Mouse (Mus musculus) liver, adult 2 months (tissue): ENCODE data around the gene Ahctf1.

Experiments
- CTCF ChIP-seq: fragments of 200-500 bp; IDR thresholded peaks from 2 replicates; pipeline ENCODE4 v1.5.1; 2011; ENCODE audit warnings: low read depth, low read length, control low read depth
- POLR2A ChIP-seq: fragments of 200-500 bp; IDR thresholded peaks from 2 replicates; pipeline ENCODE4 v1.6.1; 2011; ENCODE audit warnings: low read length, control low read depth; ENCODE audit not compliant: insufficient read depth; ENCODE audit errors: extremely low read depth

DNA sequence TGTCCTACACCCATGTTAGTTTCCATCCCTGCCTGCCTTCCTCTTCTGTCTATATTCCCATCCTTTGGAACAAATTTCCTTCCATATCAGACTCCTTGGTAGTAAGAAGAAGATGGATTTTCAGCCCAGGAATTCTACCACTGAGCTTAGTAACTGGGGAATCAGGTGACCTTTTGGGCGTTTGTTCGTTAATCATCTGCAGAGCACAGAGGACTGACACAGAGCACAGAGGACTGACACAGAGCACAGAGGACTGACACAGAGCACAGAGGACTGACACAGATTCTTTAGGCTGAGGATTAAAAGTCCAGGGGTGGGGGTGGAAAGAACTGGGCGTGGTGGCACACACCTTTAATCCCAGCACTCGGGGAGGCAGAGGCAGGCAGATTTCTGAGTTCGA, 2.3 kb upstream of the Ahctf1 start:
- TF ChIP-seq POLR2A (no peak), CTCF (no peak)
